Comparison of ENCODE assay signal across 13 mouse cellular contexts in genomic region chr4:133292405-133292804, GRCm38 (mm10). TPM values are rescaled to one million over a fixed set of nuclear protein-coding genes. Genes with fewer than 3 reads are reported as not detected.
A peak's percentile ranks its signal among the peaks of the same experiment; 100 is the strongest.
DNase-seq lines count a peak whose midpoint lies in the region; ATAC-seq and TF ChIP-seq lines count a peak whose summit lies in the region.
"Had no signal": no experiment of that assay in that cellular context is flagged by ENCODE, and none has a peak within 500 bp of the region (broad histone marks: within the 10 kb centered on the region; RNA-seq: fewer than 3 reads in every experiment).

No protein-coding gene starts in this region.

- no peak for DNase-seq in heart, embryonic 10.5 days (ENCODE audit: low spot score)
- no peak for DNase-seq in heart, adult 8-10 months (ENCODE audit: low spot score)
- DNase-seq in midbrain, embryonic 10.5 days (ENCODE audit: low spot score) = no peak
- no peak for DNase-seq in midbrain, postnatal 0 days (ENCODE audit: low spot score)
- DNase-seq in forebrain, embryonic 14.5 days (ENCODE audit: low spot score) = no peak
- DNase-seq in MN1 (ENCODE audit: low spot score) = no peak
- no peak for DNase-seq in cerebellum, postnatal 4 days (ENCODE audit: low spot score in 2 of 2)
- DNase-seq: gastrocnemius, postnatal 10 days had no signal

- WGBS in heart, embryonic 10.5 days = 70% methylated on average over 4 of the region's 4 CpGs
- whole genome bisulfite sequencing in midbrain, embryonic 10.5 days = 47% methylated on average over 4 of the region's 4 CpGs
- 47% methylated on average over 4 of the region's 4 CpGs for WGBS in midbrain, postnatal 0 days
- 60% methylated on average over 4 of the region's 4 CpGs for WGBS in forebrain, embryonic 14.5 days
- WGBS in midbrain, embryonic 15.5 days = 40% methylated on average over 4 of the region's 4 CpGs

- H3K4me1 ChIP-seq in heart, embryonic 10.5 days = peaks cover 39% of the 10 kb centered on the region
- H3K4me1 ChIP-seq in midbrain, embryonic 10.5 days = peaks cover 31% of the 10 kb centered on the region
- no peaks in the 10 kb centered on the region for H3K4me1 ChIP-seq in midbrain, postnatal 0 days (ENCODE audit: insufficient read depth, low read length)
- peaks cover 10% of the 10 kb centered on the region for H3K4me1 ChIP-seq in forebrain, embryonic 14.5 days (ENCODE audit: control insufficient read depth, insufficient read depth, low read length)
- H3K4me1 ChIP-seq in midbrain, embryonic 15.5 days = peaks cover 18% of the 10 kb centered on the region

- H3K27me3 ChIP-seq in heart, embryonic 10.5 days (ENCODE audit: insufficient read depth, poor library complexity, severe bottlenecking) = peaks cover 11% of the 10 kb centered on the region; the same call in 1 of the 2 replicates
- peaks cover 24% of the 10 kb centered on the region for H3K27me3 ChIP-seq in midbrain, embryonic 10.5 days (ENCODE audit: low read depth, poor library complexity, severe bottlenecking)
- H3K27me3 ChIP-seq in midbrain, postnatal 0 days (ENCODE audit: insufficient read depth, low read length) = no peaks in the 10 kb centered on the region
- no peaks in the 10 kb centered on the region for H3K27me3 ChIP-seq in forebrain, embryonic 14.5 days (replicated peaks; ENCODE audit: control insufficient read depth, insufficient read depth, low read length)
- H3K27me3 ChIP-seq in midbrain, embryonic 15.5 days (replicated peaks) = no peaks in the 10 kb centered on the region
- H3K27me3 ChIP-seq: liver, embryonic 15.5 days had no signal

- no peak overlapping the region for H3K4me2 ChIP-seq in midbrain, postnatal 0 days (ENCODE audit: low read depth, low read length, poor library complexity, severe bottlenecking)
- no peak overlapping the region for H3K4me2 ChIP-seq in forebrain, embryonic 14.5 days (ENCODE audit: low read length)
- no peak overlapping the region for H3K4me2 ChIP-seq in midbrain, embryonic 15.5 days
- H3K4me2 ChIP-seq: heart, embryonic 13.5 days; liver, embryonic 15.5 days had no signal

- H3K27ac ChIP-seq in heart, embryonic 10.5 days = peak overlapping the region; percentile 82
- peak overlapping the region; percentile 78 for H3K27ac ChIP-seq in midbrain, embryonic 10.5 days (replicated peaks)
- no peak overlapping the region for H3K27ac ChIP-seq in midbrain, postnatal 0 days (ENCODE audit: low read depth, low read length)
- peak overlapping the region; percentile 70; the same call in 1 of the 2 replicates for H3K27ac ChIP-seq in forebrain, embryonic 14.5 days (ENCODE audit: low read depth, low read length)
- H3K27ac ChIP-seq in midbrain, embryonic 15.5 days = peak overlapping the region; percentile 42
- H3K27ac ChIP-seq: heart, embryonic 13.5 days; liver, embryonic 15.5 days; macrophage had no signal

- TF ChIP-seq CTCF in midbrain, postnatal 0 days (IDR thresholded peaks at IDR 0.05) = no peak

- no peaks in the 10 kb centered on the region for H3K9me3 ChIP-seq in heart, embryonic 10.5 days
- no peaks in the 10 kb centered on the region for H3K9me3 ChIP-seq in midbrain, embryonic 10.5 days (replicated peaks)
- H3K9me3 ChIP-seq in midbrain, postnatal 0 days (ENCODE audit: low read length) = no peaks in the 10 kb centered on the region
- no peaks in the 10 kb centered on the region for H3K9me3 ChIP-seq in forebrain, embryonic 14.5 days (replicated peaks; ENCODE audit: control insufficient read depth, low read length)
- no peaks in the 10 kb centered on the region for H3K9me3 ChIP-seq in midbrain, embryonic 15.5 days
- H3K9me3 ChIP-seq: G1E; heart, embryonic 13.5 days; liver, embryonic 15.5 days had no signal

- ATAC-seq in midbrain, postnatal 0 days (ENCODE audit: low FRiP score) = no peak
- ATAC-seq in forebrain, embryonic 14.5 days = no peak
- ATAC-seq in midbrain, embryonic 15.5 days (replicated peaks) = no peak

- H3K9ac ChIP-seq in midbrain, postnatal 0 days (replicated peaks; ENCODE audit: low read length, poor library complexity, severe bottlenecking) = no peak overlapping the region
- no peak overlapping the region for H3K9ac ChIP-seq in forebrain, embryonic 14.5 days (ENCODE audit: low read length)
- H3K9ac ChIP-seq in midbrain, embryonic 15.5 days = no peak overlapping the region
- H3K9ac ChIP-seq: liver, embryonic 15.5 days had no signal

- no peak overlapping the region for H3K4me3 ChIP-seq in heart, embryonic 10.5 days
- peak overlapping the region; percentile 28; the same call in 1 of the 2 replicates for H3K4me3 ChIP-seq in midbrain, embryonic 10.5 days
- no peak overlapping the region for H3K4me3 ChIP-seq in midbrain, postnatal 0 days (ENCODE audit: low read depth, low read length)
- no peak overlapping the region for H3K4me3 ChIP-seq in forebrain, embryonic 14.5 days (ENCODE audit: low read depth, low read length)
- H3K4me3 ChIP-seq in midbrain, embryonic 15.5 days = no peak overlapping the region
- H3K4me3 ChIP-seq: heart, embryonic 13.5 days; liver, embryonic 15.5 days had no signal

- peaks cover 24% of the 10 kb centered on the region for H3K36me3 ChIP-seq in heart, embryonic 10.5 days
- H3K36me3 ChIP-seq in midbrain, embryonic 10.5 days = peaks cover 39% of the 10 kb centered on the region
- peaks cover 15% of the 10 kb centered on the region for H3K36me3 ChIP-seq in midbrain, postnatal 0 days (ENCODE audit: insufficient read depth, low read length)
- H3K36me3 ChIP-seq in forebrain, embryonic 14.5 days (ENCODE audit: control insufficient read depth, insufficient read depth, low read length) = peaks cover 40% of the 10 kb centered on the region
- no peaks in the 10 kb centered on the region; the same call in 1 of the 2 replicates for H3K36me3 ChIP-seq in midbrain, embryonic 15.5 days (replicated peaks)

RNA-seq across cellular contexts. Expression of gene Tmem222, which starts 14.8 kb away (rescaled TPM):
- 66.8 and 75.2 TPM in 2 replicates for polyA plus RNA-seq in heart, embryonic 10.5 days (2016; fragmentation: Nextera tagmentation; extraction: Ambion mirVana)
- total RNA-seq in heart, adult 8-10 months (2022) = 10 to 100 TPM; 29.3 to 39.8 (median 34.3) TPM
- 91.9 and 92.2 TPM in 2 replicates for polyA plus RNA-seq in midbrain, embryonic 10.5 days (2016; fragmentation: Nextera tagmentation; extraction: Ambion mirVana)
- 129 and 130 TPM in 2 replicates for total RNA-seq in midbrain, postnatal 0 days (2014; rRNA removed)
- 138 and 143 TPM in 2 replicates for polyA plus RNA-seq in midbrain, postnatal 0 days (2015; fragmentation: Nextera tagmentation; extraction: Ambion mirVana)
- 125 and 131 TPM in 2 replicates for polyA plus RNA-seq in forebrain, embryonic 14.5 days (2014; fragmentation: Nextera tagmentation; extraction: Ambion mirVana)
- 118 and 120 TPM in 2 replicates for polyA plus RNA-seq in midbrain, embryonic 15.5 days (2015; fragmentation: Nextera tagmentation; extraction: Ambion mirVana)

RNA-seq across cellular contexts. Expression of gene Sytl1, which starts 29.5 kb away (rescaled TPM):
- 0.28 and 0.60 TPM in 2 replicates for polyA plus RNA-seq in heart, embryonic 10.5 days (2016; fragmentation: Nextera tagmentation; extraction: Ambion mirVana)
- under 1 TPM; 0.30 to 0.59 (median 0.33) TPM for total RNA-seq in heart, adult 8-10 months (2022)
- polyA plus RNA-seq in midbrain, embryonic 10.5 days (2016; fragmentation: Nextera tagmentation; extraction: Ambion mirVana) = 1.3 and 1.5 TPM in 2 replicates
- 1.6 TPM in 1 of 2 replicates, not detected in the other for total RNA-seq in midbrain, postnatal 0 days (2014; rRNA removed)
- 0.21 and 0.26 TPM in 2 replicates for polyA plus RNA-seq in midbrain, postnatal 0 days (2015; fragmentation: Nextera tagmentation; extraction: Ambion mirVana)
- polyA plus RNA-seq in forebrain, embryonic 14.5 days (2014; fragmentation: Nextera tagmentation; extraction: Ambion mirVana) = 0.32 and 0.54 TPM in 2 replicates
- polyA plus RNA-seq in midbrain, embryonic 15.5 days (2015; fragmentation: Nextera tagmentation; extraction: Ambion mirVana) = 0.56 and 0.65 TPM in 2 replicates
- polyA plus RNA-seq: macrophage had no signal

RNA-seq across cellular contexts. Expression of gene Map3k6, which starts 51.8 kb away (rescaled TPM):
- polyA plus RNA-seq in heart, embryonic 10.5 days (2016; fragmentation: Nextera tagmentation; extraction: Ambion mirVana) = 2.5 and 3.4 TPM in 2 replicates
- 10 to 100 TPM; 14.8 to 21.8 (median 16.3) TPM for total RNA-seq in heart, adult 8-10 months (2022)
- polyA plus RNA-seq in midbrain, embryonic 10.5 days (2016; fragmentation: Nextera tagmentation; extraction: Ambion mirVana) = 2.6 and 3.0 TPM in 2 replicates
- 7.6 and 8.3 TPM in 2 replicates for total RNA-seq in midbrain, postnatal 0 days (2014; rRNA removed)
- 2.8 and 4.1 TPM in 2 replicates for polyA plus RNA-seq in midbrain, postnatal 0 days (2015; fragmentation: Nextera tagmentation; extraction: Ambion mirVana)
- 1.1 and 1.7 TPM in 2 replicates for polyA plus RNA-seq in forebrain, embryonic 14.5 days (2014; fragmentation: Nextera tagmentation; extraction: Ambion mirVana)
- polyA plus RNA-seq in midbrain, embryonic 15.5 days (2015; fragmentation: Nextera tagmentation; extraction: Ambion mirVana) = 1.6 and 2.0 TPM in 2 replicates
